Mouse (Mus musculus) lung, postnatal 4 days (tissue): Measurements from ENCODE around the gene Slc22a15.
A peak's percentile ranks its signal among the peaks of the same experiment; 100 is the strongest.

Experiments
- DNase-seq, 2 experiments: peaks; one replicate each; pipeline ENCODE4 v3.0.0; 2021

Slc22a15 gene

GRCm38 (mm10) chr3:101923843-101924740, at the start of gene Slc22a15:
Gene Slc22a15 (minus strand): TSS chr3:101924453.
- DNase-seq: peak; percentile 84 to 88

- DNase-seq: no peak
Observed at GRCm38 (mm10) chr3:101966825-101967558, 42.7 kb upstream of the Slc22a15 start.

- DNase-seq: peak in 1 of 2 experiments; percentile 59
Observed at GRCm38 (mm10) chr3:101964352-101964751, 40.1 kb upstream of the Slc22a15 start.

GRCm38 (mm10) chr3:101963501-101963900, 39.2 kb upstream of the Slc22a15 start:
- no peak for DNase-seq

GRCm38 (mm10) chr3:101961146-101961835, 37.0 kb upstream of the Slc22a15 start:
- DNase-seq: no peak

- peak in 1 of 2 experiments; percentile 20 for DNase-seq
Observed at GRCm38 (mm10) chr3:101958047-101958446, 33.8 kb upstream of the Slc22a15 start.

GRCm38 (mm10) chr3:101953506-101953905, 29.3 kb upstream of the Slc22a15 start:
- DNase-seq: no peak

- DNase-seq: no peak
Observed at GRCm38 (mm10) chr3:101952577-101952976, 28.3 kb upstream of the Slc22a15 start.

- DNase-seq: peak; percentile 43 to 54
Observed at GRCm38 (mm10) chr3:101948572-101948971, 24.3 kb upstream of the Slc22a15 start.

GRCm38 (mm10) chr3:101947250-101947649, 23.0 kb upstream of the Slc22a15 start:
- DNase-seq: no peak

GRCm38 (mm10) chr3:101945257-101945656, 21.0 kb upstream of the Slc22a15 start:
- DNase-seq: no peak

GRCm38 (mm10) chr3:101940418-101940817, 16.2 kb upstream of the Slc22a15 start:
- no peak for DNase-seq

GRCm38 (mm10) chr3:101939865-101940264, 15.6 kb upstream of the Slc22a15 start:
- peak; percentile 26 to 32 for DNase-seq

GRCm38 (mm10) chr3:101939152-101939551, 14.9 kb upstream of the Slc22a15 start:
- peak; percentile 18 to 33 for DNase-seq

GRCm38 (mm10) chr3:101936369-101936768, 12.1 kb upstream of the Slc22a15 start:
- no peak for DNase-seq

- DNase-seq: no peak
Observed at GRCm38 (mm10) chr3:101933820-101934219, 9.6 kb upstream of the Slc22a15 start.

GRCm38 (mm10) chr3:101929105-101929876, 5.0 kb upstream of the Slc22a15 start:
- no peak for DNase-seq

GRCm38 (mm10) chr3:101926636-101927035, 2.4 kb upstream of the Slc22a15 start:
- no peak for DNase-seq

- DNase-seq: peak in 1 of 2 experiments; percentile 44
Observed at GRCm38 (mm10) chr3:101925663-101926062, 1.4 kb upstream of the Slc22a15 start.

GRCm38 (mm10) chr3:101922366-101922765, 1.9 kb downstream of the Slc22a15 start:
- DNase-seq: no peak

GRCm38 (mm10) chr3:101918526-101918925, 5.7 kb downstream of the Slc22a15 start:
- DNase-seq: no peak

- DNase-seq: no peak
Observed at GRCm38 (mm10) chr3:101917665-101918064, 6.6 kb downstream of the Slc22a15 start.
